Mouse (Mus musculus) B cell, adult 67 days (primary cell): Measurements from ENCODE around the gene Gm8909. TPM values are rescaled to one million over a fixed set of nuclear protein-coding genes. Genes with fewer than 3 reads are reported as not detected.

ENCODE experiments used
- total RNA-seq, 2 experiments: library from RNA; stranded (reverse); gene quantifications; 4 replicates each; pipeline ENCODE4 v1.2.4; 2023

The Gm8909 gene
- under 1 TPM in 1 of 2 experiments, not detected in 1; 0.93 TPM for total RNA-seq

DNA sequence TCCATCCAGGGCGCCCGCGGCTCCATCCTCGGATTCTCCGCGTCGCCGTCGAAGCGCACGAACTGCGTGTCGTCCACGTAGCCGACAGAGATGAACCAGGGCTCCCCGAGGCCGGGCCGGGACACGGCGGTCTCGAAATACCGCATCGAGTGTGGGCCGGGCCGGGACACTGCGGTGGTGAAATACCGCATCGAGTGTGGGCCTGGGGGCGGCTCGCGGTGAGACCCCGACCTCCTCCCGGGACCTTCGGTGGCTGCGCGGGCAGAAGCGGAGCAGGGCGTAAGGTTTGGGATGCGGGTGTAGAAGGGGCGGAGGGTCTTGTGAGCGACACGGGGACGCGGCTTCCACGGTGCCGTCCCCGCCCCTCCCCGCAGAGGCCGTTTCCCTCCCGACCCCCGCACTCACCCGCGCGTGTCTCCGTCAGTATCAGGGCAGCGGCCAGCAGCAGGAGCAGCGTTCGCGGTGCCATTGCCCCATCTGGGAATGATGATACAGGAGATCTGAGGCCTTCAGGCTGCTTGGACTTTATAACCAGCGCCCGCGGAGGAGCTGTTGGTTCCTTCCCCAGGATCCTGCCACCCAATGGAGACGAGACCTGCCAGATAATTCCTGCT is at the start of gene Gm8909:
Gene Gm8909 (minus strand): TSS at position 499 of the 614 bp plus-strand sequence.

DNA sequence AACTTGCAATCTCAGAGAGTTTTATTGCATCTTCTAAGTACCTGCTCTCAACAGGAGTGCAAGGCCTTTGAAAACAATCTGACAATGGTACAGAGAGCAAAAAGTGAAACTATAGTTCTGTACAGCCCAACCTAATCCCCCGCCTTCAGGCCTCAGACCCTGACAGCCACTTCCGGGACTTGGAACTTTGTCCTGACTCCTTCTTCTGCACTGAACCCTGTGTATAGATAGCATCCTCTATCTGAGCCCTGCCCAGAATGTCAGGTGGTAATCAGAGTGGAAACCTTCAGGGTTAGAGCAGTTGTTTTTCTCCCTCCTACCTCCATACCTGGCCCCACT is 21.8 kb upstream of the Gm8909 start, which contains the start of gene H2-T3:
Gene H2-T3 (minus strand): TSS at position 119 of the 339 bp plus-strand sequence.

GRCm38 (mm10) chr17:36128968-36129817 is 39.1 kb downstream of the Gm8909 start, which contains the start of gene Gm7030:
TSS of gene Gm7030 (minus strand) at chr17:36129425.

DNA sequence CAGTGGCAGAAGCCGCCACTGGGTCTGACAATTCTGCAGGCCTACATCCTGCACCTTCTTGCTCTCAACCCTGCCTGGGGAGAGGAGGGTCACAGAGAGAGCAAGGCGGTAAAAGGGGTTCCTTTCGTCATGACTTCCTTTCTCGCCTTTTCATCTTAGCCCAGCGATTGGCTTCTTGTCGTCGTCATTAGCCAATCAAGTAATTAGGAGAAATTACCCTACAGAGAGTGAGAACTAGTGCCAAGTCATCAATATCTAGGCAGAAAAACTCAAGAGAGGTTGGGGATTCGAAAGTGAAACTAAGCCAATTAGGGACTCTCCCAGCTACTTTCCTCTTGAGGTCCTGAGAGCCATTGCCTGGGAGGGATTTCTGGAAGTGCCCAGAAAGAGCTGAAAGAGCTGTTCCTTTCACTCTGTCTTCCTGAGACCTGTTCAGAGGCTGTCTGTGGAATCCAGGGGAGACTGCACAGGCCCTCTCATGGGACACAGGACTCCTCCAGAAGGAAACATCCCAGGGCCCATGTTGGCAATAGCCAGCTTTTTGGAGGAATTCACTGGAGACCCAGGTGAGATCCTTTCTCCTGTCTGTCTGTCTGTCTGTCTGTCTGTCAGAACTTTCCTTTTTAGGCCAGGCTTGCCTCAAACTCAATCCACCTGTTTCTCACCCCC is 46.9 kb downstream of the Gm8909 start, which contains the start of gene Gm19684:
Gene Gm19684 (plus strand): TSS at position 327 of the 669 bp plus-strand sequence.

Other genes starting within 250 kb of the Gm8909 start
- 100 to 1,000 TPM; 117 to 132 TPM for gene Abcf1, start 198.8 kb downstream of the Gm8909 start, total RNA-seq
- gene Gnl1, start 188.7 kb downstream of the Gm8909 start, total RNA-seq, result 10 to 100 TPM; 74.8 to 75.1 TPM
- 10 to 100 TPM; 73.2 to 83.1 TPM for gene Prr3, start 188.3 kb downstream of the Gm8909 start, total RNA-seq
- 10 to 100 TPM; 51.7 to 61.2 TPM for gene H2-T24, start 148.0 kb downstream of the Gm8909 start, total RNA-seq
- 100 to 1,000 TPM; 329 to 359 TPM for gene H2-T23, start 135.7 kb downstream of the Gm8909 start, total RNA-seq
- gene H2-T22, start 125.8 kb downstream of the Gm8909 start, total RNA-seq, result 10 to 100 TPM; 85.3 to 96.3 TPM
- gene Gm6034, start 125.6 kb downstream of the Gm8909 start, total RNA-seq, result under 1 TPM; 0.47 to 0.78 TPM
- gene Gm11127, start 110.2 kb downstream of the Gm8909 start, total RNA-seq, result 10 to 100 TPM; 60.8 to 61.3 TPM
- 1 to 10 TPM; 1.2 to 1.9 TPM for gene Gm19684, start 46.9 kb downstream of the Gm8909 start, total RNA-seq
- gene Gm7030, start 39.1 kb downstream of the Gm8909 start, total RNA-seq, result 10 to 100 TPM; 11.2 to 17.6 TPM
- gene H2-T3, start 21.8 kb upstream of the Gm8909 start, total RNA-seq, result 1 to 10 TPM in 1 of 2 experiments, not detected in 1; 1.1 TPM
- 10 to 100 TPM; 61.6 to 61.8 TPM for gene Rpp21, start 89.5 kb upstream of the Gm8909 start, total RNA-seq
- gene Trim39, start 103.7 kb upstream of the Gm8909 start, total RNA-seq, result 10 to 100 TPM; 79.8 to 81.2 TPM
- gene H2-M10.2, start 118.0 kb upstream of the Gm8909 start, total RNA-seq, result not detected
- not detected for gene H2-M10.1, start 157.6 kb upstream of the Gm8909 start, total RNA-seq
- not detected for gene H2-M10.3, start 199.9 kb upstream of the Gm8909 start, total RNA-seq